Mouse (Mus musculus): ENCODE measurements around the gene Lbp.

DNA sequence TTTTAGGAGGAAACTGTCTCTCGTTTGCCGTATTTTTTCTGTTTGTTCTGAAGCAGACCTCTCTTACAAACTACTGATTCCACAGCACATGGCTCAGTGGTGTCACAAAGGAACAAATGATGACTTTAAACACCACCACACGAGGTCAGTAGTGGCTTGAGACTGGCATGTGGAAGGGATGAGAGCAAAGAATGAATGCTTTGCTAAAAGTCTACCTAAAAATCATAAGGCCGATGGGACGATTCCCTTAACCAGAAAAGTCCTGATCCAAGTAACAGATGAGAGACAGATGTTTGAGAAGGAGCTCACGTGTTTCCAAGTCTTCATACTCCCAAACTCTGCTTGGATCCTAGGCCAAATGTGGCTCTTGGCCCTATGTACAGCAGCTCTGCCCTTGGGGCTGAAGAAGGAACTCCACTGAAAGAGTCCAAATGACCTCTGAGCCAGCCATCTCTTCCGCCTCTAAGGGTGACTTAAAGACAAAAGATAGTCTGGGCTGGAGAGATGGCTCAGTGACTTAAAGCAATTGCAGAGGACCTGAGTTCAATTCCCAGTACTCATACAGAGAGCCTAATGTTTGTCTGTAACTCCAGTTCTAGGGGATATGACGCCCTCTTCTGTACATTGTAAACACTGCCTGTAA is 55.5 kb downstream of the Lbp start:
- TF ChIP-seq POLR2A (IDR thresholded peaks at IDR 0.05; ENCODE audit: low read depth, low read length) (no peak), CTCF (IDR thresholded peaks at IDR 0.05; ENCODE audit: extremely low read depth, insufficient read length, insufficient replicate concordance, low read depth, low read length) (no peak)
